Mouse (Mus musculus): ENCODE measurements around the gene Fgfbp3.

- no peak for TF ChIP-seq CTCF (IDR thresholded peaks at IDR 0.05; ENCODE audit: borderline replicate concordance, insufficient read depth, low read length)
- TF ChIP-seq POLR2A (IDR thresholded peaks at IDR 0.05; ENCODE audit: low read depth, low read length) = no peak
These were observed 3.5 kb upstream of the Fgfbp3 start for GRCm38 (mm10) chr19:36922936-36923335.

All from embryonic fibroblast, embryonic 13.5 days (primary cell).